Mouse (Mus musculus) erythroblast, embryonic 14.5 days (primary cell): Measurements from ENCODE around the gene Dtd1. TPM values are rescaled to one million over a fixed set of nuclear protein-coding genes. Genes with fewer than 3 reads are reported as not detected.
A peak's percentile ranks its signal among the peaks of the same experiment; 100 is the strongest.
"Not testable (repeated sequence)": the region's sequence is repeated elsewhere in the genome, so short reads cannot be mapped to it uniquely, and the experiment has no call there.

Experiments used
- H3K27me3 ChIP-seq: 2 replicates; pipeline ENCODE4 v1.6.1; 2012; ENCODE audit warnings: inconsistent platforms; ENCODE audit not compliant: control insufficient read depth
- H3K36me3 ChIP-seq: 2 replicates; pipeline ENCODE4 v1.6.1; 2012; ENCODE audit warnings: mild to moderate bottlenecking, inconsistent platforms; ENCODE audit not compliant: control insufficient read depth
- H3K4me1 ChIP-seq: 2 replicates; pipeline ENCODE4 v1.6.1; 2012; ENCODE audit warnings: inconsistent platforms; ENCODE audit not compliant: control insufficient read depth
- H3K4me3 ChIP-seq: replicated peaks from 2 replicates; pipeline ENCODE3; 2012; ENCODE audit warnings: moderate library complexity, mild to moderate bottlenecking, inconsistent platforms
- H3K9me3 ChIP-seq: 2 replicates; pipeline ENCODE4 v1.6.1; 2012; ENCODE audit warnings: low read length, inconsistent platforms, mixed read lengths; ENCODE audit not compliant: control insufficient read depth
- GATA1 ChIP-seq: IDR thresholded peaks from 2 replicates; pipeline ENCODE4 v1.6.1; 2012; ENCODE audit warnings: low read length, inconsistent platforms, mixed read lengths
- TAL1 ChIP-seq: IDR thresholded peaks from 3 replicates; pipeline ENCODE4 v1.6.1; 2012; ENCODE audit warnings: low read length, inconsistent platforms, mixed read lengths
- polyA plus RNA-seq: library from polyadenylated mRNA; stranded (reverse); fragments of >175 nt; gene quantifications from 2 replicates; pipeline ENCODE4 v1.2.3, GENCODE M21; 2012

Gene Dtd1
- 0.42 and 0.55 TPM in 2 replicates for polyA plus RNA-seq

DNA sequence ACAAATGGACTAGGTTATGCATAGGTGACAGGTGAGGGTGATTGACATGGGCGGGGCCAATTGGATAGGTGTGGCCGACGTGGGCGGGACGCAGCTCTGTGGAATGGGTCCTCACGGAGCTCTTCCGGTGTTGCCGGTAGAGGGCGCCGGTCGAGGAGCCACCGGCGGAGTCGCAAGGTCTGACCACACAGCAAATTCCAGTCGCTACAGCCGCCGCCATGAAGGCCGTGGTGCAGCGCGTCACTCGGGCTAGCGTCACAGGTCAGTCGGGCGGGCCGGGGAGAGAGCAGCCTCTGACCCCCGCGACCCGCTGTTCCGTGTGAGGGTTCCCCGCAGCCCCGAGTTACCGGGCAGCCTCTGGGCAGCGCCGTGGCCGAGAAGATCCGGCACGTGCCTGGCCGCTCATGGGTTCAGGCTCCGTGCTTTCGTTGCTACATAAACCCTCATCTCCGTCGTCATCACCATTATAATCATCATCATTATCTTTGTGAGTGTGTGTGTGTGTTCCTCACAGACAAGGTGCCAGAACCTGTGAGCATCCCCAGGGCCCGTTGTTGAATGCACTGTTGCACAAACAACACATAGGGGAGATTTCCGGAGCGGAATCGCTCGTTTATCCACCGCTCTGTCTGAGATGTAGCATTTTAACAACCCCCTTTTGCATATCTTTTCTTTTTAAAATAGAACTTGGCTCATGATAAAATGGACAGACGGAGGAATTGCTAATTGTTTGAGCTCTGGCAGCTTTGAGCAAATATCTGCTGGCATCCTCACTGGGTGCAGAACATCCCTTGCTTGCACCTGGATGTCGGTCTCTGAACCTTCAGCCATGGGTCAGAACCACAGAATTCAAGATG is at the start of gene Dtd1:
Gene Dtd1, plus strand, starts transcription at position 67 of the 857 bp plus-strand sequence.
- TF ChIP-seq GATA1 (no peak), TAL1 (no peak)
- peaks cover 16% of the 10 kb centered on the region for H3K4me1 ChIP-seq
- H3K9me3 ChIP-seq, result no peaks in the 10 kb centered on the region
- H3K36me3 ChIP-seq, result no peaks in the 10 kb centered on the region; the same call in 1 of the 2 replicates
- peak within 1 kb of the TSS; percentile 75 for H3K4me3 ChIP-seq
- no peaks in the 10 kb centered on the region for H3K27me3 ChIP-seq

GRCm38 (mm10) chr2:144550529-144550928 is 49.2 kb upstream of the Dtd1 start, which contains the start of gene Rbbp9:
Gene Rbbp9, minus strand, starts transcription at chr2:144550869.
- H3K27me3 ChIP-seq, result no peaks in the 10 kb centered on the region
- H3K4me3 ChIP-seq, result peak within 1 kb of the TSS; percentile 80
- H3K9me3 ChIP-seq, result no peaks in the 10 kb centered on the region
- TF ChIP-seq GATA1, result no peak
- TF ChIP-seq TAL1, result no peak
- peaks cover 4% of the 10 kb centered on the region; the same call in 1 of the 2 replicates for H3K36me3 ChIP-seq
- H3K4me1 ChIP-seq, result peaks cover 16% of the 10 kb centered on the region

DNA sequence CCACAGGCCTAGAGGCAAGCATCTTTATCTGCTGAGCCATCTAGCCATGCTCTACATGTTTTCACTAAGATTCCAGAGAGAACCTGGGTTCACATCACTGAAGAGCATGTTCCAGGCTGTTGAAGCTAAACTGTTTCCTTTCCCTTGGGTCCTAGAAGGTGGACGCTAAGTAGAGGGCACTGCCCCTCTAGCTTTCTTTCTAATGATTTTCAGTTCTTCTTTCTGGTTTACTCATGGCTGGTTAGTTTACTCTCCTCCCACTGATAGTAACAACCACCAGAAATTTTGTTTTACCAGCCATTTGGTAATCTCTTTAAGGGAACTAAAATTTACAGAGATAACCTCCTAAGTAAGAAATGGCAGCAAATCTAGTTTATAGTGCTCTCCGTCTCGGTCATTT is 45.8 kb upstream of the Dtd1 start:
- Histone ChIP-seq H3K4me3 (no peak overlapping the region), H3K4me1 (peaks cover 33% of the 10 kb centered on the region), H3K36me3 (peaks cover 4% of the 10 kb centered on the region), H3K27me3 (no peaks in the 10 kb centered on the region), H3K9me3 (no peaks in the 10 kb centered on the region)
- no peak for TF ChIP-seq TAL1
- no peak; the same call in 1 of the 2 replicates for TF ChIP-seq GATA1

GRCm38 (mm10) chr2:144555286-144555819 is 44.3 kb upstream of the Dtd1 start:
- peaks cover 18% of the 10 kb centered on the region for H3K36me3 ChIP-seq
- H3K27me3 ChIP-seq, result no peaks in the 10 kb centered on the region
- TF ChIP-seq GATA1 (no peak), TAL1 (no peak)
- no peaks in the 10 kb centered on the region for H3K9me3 ChIP-seq
- peak overlapping the region; percentile 97 for H3K4me3 ChIP-seq
- H3K4me1 ChIP-seq, result peaks cover 29% of the 10 kb centered on the region

GRCm38 (mm10) chr2:144555820-144556552 is 43.7 kb upstream of the Dtd1 start, which contains the start of gene Sec23b:
Gene Sec23b, plus strand, starts transcription at chr2:144556229.
- TF ChIP-seq TAL1, result no peak
- no peak for TF ChIP-seq GATA1
- H3K27me3 ChIP-seq, result no peaks in the 10 kb centered on the region
- H3K4me1 ChIP-seq, result peaks cover 25% of the 10 kb centered on the region
- peak within 1 kb of the TSS; percentile 97 for H3K4me3 ChIP-seq
- peaks cover 19% of the 10 kb centered on the region for H3K36me3 ChIP-seq
- H3K9me3 ChIP-seq, result no peaks in the 10 kb centered on the region

DNA sequence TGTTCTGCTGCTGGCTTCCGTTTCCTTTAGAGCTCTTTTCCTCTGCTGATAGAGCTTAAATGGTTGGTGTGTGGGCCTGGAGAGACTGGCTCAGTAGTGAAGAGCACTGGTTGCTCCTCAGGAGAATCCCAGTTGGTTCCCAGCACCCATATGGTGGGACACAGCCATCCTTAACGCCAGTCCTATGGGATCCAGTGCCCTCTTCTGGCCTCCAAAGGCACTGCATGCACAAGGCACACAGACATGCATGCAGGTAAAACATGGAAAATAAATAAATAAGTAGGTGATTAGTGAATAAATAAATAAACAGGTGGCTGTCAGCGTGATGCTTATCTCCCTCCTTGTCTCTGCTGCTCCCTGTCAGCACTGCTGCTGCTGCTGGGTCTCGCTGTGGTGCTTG is 11.0 kb upstream of the Dtd1 start:
- Histone ChIP-seq H3K4me1 (peaks cover 3% of the 10 kb centered on the region), H3K27me3 (no peaks in the 10 kb centered on the region), H3K9me3 (peaks cover 4% of the 10 kb centered on the region), H3K4me3 (no peak overlapping the region), H3K36me3 (peaks cover 67% of the 10 kb centered on the region)
- TF ChIP-seq TAL1 (no peak), GATA1 (no peak)

- not testable (repeated sequence) for H3K9me3 ChIP-seq, H3K4me3 ChIP-seq, H3K27me3 ChIP-seq
- H3K36me3 ChIP-seq, result peaks cover 27% of the 10 kb centered on the region
- peaks cover 15% of the 10 kb centered on the region for H3K4me1 ChIP-seq
Observed at GRCm38 (mm10) chr2:144593036-144593435, 6.7 kb upstream of the Dtd1 start.

DNA sequence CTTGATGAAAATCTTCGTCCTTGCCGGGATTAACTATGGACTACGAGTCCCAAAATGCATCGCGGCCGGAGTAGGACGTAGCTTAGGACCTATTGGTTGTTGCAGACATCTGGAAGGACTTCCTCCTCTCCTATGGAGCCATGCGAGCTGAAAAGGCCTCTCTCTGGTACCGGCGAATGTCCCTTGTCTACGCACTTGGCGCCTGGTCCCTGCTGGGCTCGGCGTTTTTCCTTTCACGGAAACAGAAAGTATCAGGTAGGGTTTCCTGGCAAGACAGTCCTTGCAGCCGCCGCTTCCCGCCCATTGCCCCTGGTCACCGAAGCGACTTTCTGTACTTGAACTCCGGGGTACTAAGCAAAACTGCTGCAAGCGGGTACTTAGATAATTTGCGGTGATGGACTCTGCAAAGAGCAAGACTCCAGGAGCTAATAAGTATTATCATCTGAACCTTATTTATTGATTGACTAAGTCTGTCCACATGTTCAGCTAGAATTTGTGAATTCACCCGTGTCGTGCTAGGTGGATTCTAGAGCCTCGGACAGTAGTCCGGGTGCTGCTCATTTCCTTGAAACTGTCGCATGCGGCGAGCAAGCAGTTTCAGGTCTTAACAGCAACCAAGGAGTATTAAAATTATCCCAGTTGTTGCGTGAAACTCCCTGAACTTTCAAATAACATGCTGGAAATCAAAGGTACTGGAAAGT is 5.6 kb upstream of the Dtd1 start, which contains the start of gene Smim26:
Gene Smim26, plus strand, starts transcription at position 104 of the 701 bp plus-strand sequence.
- TF ChIP-seq GATA1, result no peak
- no peak for TF ChIP-seq TAL1
- H3K9me3 ChIP-seq, result no peaks in the 10 kb centered on the region
- peaks cover 15% of the 10 kb centered on the region for H3K4me1 ChIP-seq
- H3K4me3 ChIP-seq, result peak within 1 kb of the TSS; percentile 73
- peaks cover 17% of the 10 kb centered on the region for H3K36me3 ChIP-seq
- H3K27me3 ChIP-seq, result no peaks in the 10 kb centered on the region
